Mouse (Mus musculus): ENCODE measurements around the gene BC029722.
"Not testable (repeated sequence)": the region's sequence is repeated elsewhere in the genome, so short reads cannot be mapped to it uniquely, and the experiment has no call there.

Gene BC029722

DNA sequence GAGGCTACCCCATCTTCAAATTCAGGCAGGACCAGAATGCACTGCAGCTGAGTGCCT, at the start of gene BC029722:
TSS of gene BC029722 (minus strand) at position 35 of the 57 bp plus-strand sequence.
- no peak for DNase-seq

DNA sequence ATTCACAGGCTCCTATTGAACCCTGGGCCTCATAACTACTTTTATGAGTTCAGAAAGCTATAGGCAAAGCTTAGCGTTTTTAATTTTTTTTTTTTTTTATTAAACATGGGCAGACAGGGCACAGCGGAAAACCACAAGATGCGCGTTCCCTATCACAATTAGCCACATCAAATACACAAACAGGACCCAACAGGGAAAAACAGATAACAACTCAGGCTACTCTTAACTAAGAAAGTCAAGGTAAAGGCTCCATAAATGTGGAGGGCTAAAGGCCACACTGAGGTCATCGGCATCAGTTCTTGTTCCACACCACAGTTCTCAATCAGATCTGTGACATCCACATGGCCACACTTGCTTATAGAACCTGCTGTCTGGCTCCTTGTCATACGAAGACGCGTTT, 49.1 kb upstream of the BC029722 start:
- no peak for DNase-seq

DNA sequence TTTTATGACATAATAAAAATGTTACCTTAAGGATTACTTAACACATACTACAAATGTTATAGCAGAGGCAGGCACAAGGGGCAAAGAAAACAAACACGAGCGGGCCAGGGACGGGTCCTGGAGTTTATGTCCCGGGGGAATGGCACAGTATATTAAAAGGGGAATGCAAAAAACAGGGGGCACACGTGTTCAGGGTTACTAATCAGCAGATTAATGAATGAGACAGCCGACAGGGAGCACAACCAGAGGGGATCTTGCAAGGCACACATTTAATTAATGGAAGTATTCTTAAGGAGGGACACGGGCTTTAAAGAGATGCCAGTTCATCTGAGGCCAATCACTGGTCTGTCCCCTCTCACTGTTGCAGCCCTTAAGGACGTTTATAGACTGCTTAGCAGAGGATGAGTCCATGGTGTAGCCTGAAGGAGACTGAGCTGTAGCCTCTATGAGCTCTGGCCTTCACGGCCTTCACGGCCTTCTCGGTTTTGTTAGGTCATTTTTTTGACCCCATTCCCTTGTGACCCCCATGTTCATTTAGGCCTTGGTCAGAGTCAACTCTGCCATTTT, 44.2 kb upstream of the BC029722 start:
- no peak for DNase-seq

DNA sequence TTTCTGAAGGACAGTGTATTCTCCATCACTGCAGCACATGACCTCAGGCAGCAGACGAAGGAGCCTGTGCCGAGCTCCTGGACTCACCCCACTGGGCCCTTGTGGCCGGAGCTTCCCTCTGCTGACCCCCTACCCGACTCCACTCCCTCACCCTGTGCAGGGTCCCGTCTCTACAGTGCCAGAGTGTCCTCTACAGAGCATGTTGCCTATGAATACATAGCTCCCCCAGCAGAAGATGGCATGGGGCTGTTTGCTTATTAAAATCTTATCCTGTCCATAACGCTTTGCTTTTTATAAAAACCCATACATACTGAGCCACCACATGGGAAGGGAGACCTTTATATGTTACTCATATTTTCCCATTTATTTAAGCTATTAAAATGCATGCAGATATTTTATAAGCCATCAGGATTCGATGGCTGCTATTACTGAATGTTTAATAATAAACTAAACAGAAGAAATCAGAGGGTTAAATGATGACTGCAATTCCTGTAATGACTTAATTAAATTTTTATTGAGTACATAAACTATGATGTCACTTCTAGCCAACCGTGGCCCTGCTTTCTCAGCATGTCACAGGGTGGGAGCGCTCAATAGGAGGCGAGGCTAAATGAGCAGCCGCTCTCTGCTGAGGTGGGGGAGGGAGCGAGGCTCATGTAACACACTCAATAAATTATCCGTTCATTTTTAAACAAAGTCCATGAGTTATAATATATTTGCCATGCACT, 43.5 kb upstream of the BC029722 start:
- peak; percentile 43 to 48 for DNase-seq

DNA sequence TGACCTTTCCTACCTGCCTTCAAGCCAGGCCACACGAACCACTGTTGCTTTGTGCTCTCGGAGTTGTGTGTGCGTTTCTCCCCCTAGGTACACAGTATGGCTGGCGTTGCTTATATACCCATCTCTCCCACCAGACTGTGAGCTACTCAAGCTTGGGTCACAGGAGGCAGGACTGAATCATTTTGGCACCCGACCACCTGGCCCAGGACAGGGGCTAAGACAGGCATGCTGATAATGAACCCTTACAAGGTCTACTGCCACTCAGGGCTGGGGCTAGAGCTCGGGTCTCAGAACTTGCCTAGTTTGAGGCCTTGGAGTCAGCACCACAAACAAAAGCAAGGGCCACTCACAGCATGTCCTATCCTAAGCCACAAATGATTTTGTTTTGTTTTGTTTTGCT, 42.4 kb upstream of the BC029722 start:
- DNase-seq: peak in 1 of 2 experiments; percentile 22

DNA sequence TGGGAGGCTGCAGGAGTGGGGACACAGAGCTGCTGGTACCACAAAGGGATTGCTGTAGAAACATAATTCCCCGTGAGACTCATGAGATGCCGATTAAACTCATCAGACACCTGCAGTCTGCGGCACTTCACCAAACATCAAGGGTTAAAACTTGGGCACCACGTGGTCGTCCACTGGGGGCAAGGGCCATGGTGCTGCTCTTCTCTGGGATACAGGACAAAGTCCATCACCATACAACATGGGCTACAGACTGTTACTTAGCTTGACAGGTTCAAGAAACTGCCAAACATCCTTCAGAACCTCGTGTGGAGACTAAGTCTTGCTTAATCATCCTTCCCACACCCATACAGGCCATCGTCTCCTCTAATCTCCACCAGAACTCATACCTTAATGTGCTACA, 40.9 kb upstream of the BC029722 start:
- DNase-seq: no peak

DNA sequence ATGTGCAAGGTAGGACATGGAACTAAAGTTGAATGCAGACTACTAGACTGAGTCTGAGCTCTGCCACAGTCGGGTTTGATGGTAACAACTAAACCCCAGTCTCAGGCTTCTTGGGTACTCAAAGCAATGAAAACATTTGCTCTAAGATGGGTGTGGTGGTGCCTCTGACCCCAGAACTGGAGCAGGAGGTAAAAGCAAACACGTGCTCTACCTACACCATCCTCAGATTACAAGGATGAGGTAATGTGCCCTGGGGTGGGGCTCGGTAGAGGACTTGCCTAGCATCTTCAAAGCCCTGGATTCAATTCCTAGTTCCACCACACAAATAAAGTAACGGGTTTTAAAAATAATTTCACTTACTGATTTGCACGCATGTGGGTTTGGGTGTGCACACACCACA, 33.3 kb upstream of the BC029722 start:
- no peak for DNase-seq

DNA sequence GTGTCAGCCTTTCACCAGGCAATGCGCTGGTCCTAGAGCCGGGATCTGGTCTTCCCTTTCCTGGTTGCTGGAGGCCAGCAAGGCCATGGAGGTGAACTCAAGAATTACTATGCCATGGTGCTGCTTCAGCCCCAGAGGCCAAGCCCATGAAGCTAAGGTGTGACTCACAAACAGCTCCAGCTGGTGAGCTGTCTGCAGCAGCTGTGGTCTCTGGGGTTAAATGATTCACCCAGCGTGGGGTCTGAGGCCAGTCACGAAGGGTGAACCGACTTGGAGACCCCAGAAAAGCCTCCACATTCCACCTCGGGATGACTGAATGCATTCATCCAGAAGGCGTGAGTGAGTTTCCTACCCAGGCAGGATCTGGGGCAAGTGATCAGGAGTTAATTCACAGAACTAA, 30.9 kb upstream of the BC029722 start:
- DNase-seq: no peak

DNA sequence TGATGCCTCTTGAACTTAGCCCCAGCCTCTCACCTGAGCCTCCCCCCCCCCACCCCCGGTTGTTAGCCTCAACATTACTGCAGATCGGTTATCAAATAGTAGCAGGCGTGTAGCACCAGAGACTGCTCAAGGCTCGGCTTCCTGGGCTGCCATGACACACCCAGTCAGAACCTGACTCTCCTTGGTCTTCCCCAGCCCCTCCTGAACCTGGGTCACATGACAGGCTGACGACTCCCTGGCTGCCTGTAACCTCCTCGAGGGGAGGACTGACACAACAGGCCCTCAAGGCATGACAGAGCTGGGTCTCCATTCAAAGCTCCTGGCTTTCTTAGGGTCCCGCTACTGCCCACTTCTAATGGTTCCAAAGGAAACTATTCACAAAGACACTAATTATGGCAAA, 30.2 kb upstream of the BC029722 start:
- no peak for DNase-seq

DNA sequence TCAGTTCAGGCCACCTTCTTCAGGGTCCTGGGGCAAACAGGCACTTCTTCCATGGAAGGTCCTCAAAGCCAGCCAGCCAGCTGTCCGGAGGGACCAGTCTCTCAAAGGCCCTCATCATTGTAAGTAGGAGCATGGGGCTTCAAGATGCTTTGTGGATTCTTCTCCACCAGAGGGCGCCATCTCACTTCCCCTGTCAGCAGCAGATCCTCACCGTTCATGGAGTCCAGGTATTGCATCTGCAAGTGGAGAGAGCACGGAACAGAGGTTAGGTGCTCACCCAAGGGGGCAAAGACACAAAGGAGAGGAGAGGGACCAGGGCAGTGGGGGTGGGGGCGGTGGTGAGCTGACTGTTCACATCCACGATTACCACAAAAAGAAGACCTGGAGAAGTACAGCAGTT, 29.1 kb upstream of the BC029722 start:
- peak; percentile 89 to 93 for DNase-seq

DNA sequence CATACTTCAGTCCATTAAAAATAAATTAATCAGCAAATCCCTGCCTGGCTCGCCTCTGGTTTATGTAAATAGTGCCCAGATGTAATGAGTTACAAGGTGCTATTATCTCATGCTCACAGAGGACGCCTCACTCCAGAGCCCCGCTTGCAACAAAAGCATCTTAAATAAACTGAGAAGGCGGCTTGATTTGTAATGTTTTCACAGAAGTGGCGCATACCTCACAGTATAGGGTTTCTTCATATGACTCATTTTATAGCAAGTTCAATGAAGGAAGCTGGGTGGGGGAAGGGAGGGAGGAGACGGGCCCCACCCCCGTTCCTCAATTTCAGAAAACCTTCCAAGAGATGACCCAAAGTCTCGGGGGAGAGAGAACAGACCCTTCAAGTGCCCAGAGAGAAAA, 27.7 kb upstream of the BC029722 start:
- DNase-seq: no peak

DNA sequence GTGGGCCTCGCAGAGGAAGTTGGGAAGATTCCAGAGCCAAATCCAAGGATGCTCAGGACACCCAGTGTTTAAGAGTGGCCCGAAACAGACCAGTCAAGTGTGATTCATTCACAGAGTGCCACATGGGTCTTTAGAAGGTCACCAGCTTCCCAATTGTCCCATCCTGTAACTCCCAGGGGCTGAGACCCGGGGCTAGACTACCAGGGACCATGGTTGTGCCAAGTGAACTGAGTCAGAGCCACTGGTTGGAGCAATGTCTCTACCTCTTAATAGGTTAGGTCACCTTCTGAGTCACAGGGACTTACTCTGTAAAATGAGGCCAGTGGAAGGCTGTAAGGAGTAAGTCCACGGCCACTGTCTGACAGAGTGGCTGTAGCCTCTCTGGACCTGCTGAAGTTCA, 19.7 kb upstream of the BC029722 start:
- DNase-seq: no peak

DNA sequence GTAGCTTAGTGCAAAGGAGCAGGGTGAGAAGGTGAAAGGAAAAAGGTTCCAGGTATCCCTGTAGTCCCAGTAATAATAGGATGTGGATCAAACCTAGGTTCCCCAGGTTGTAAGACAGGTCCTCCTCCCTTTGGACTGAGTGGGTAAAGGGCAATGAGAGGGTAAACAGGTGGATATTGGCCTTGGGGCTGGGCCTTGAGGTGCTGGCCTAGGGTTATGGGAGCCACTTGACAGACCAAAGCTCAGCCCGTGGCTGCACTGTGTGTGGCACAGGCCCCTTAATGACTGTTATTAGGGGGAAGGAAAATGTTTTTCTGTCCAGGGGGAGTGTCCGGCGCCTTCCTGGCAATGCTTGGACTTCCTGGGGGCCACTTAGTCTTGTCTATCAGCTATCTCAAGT, 18.7 kb upstream of the BC029722 start:
- no peak for DNase-seq

DNA sequence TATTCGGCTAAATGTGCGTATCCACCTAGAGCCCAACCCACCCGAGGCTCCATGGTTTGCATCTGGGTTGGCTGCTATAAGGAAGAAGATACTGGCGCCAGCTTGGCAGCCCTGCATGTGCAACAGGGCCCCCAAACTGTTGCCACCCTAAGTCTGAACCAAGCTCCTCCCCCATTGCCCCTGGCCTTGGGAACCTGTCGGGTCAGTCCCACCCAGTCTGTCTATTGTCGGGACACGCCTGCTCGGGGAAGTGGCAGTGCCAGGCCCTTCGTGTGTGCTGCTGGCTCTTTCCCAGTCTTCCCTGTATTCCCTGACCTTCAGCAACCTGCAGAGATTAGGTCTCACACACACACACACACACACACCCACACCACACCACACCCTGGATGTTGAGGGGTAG, 15.5 kb upstream of the BC029722 start, which contains the start of gene Fam83c:
TSS of gene Fam83c (minus strand) at position 123 of the 400 bp plus-strand sequence.
- no peak for DNase-seq

DNA sequence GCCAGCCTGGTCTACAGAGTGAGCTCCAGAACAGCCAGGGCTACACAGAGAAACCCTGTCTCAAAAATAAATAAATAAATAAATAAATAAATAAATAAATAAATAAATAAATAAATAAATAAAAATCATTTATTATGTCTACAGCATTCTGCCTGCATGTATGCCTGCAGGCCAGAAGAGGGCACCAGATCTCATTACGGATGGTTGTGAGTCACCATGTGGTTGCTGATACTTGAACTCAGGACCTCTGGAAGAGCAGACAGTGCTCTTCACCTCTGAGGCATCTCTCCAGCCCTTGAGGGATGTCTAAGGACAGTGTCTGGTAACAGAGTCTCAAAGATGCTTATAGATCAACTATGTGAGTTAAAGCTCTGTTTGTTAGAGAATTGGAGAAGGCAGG, 12.9 kb upstream of the BC029722 start:
- not testable (repeated sequence) for DNase-seq

DNA sequence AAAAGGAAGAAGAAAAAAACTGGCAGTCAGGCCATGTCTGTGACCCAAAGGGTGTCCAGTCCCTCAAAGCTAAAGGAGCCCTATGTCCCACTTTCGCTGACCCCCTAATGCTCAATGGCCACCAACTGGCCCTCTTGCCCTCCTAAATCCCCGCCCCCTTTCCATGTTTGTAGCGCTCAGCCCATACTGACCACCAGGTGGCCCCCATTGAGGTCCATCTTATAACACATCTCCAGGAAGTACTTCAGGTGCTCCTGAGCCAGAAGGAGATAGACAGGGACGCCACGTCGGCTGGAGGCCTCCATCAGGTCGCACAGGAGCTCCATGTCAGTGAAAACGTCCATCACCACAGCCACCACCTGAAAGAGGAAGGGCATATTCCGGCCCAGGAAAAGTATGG, 12.1 kb upstream of the BC029722 start:
- DNase-seq: peak in 1 of 2 experiments; percentile 41

DNA sequence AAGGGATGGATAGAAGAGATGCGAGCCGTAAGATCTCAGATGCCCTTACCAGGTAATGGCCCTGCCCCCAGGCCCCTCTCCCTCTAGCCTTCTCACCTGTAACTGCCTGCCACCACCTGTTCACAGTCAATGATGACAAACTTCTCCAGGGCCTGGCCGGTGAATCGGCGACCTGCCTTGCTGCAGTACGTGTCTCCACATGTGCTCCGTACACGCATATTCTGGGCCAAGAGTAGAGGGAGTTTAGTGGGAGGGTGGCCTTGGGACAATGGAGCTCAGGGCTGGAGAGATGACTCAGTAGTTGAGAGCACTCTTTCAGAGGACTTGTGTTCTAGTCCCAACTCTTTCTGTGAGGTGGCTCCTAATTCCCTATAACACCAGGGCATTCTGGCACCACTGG, 11.6 kb upstream of the BC029722 start:
- no peak for DNase-seq

DNA sequence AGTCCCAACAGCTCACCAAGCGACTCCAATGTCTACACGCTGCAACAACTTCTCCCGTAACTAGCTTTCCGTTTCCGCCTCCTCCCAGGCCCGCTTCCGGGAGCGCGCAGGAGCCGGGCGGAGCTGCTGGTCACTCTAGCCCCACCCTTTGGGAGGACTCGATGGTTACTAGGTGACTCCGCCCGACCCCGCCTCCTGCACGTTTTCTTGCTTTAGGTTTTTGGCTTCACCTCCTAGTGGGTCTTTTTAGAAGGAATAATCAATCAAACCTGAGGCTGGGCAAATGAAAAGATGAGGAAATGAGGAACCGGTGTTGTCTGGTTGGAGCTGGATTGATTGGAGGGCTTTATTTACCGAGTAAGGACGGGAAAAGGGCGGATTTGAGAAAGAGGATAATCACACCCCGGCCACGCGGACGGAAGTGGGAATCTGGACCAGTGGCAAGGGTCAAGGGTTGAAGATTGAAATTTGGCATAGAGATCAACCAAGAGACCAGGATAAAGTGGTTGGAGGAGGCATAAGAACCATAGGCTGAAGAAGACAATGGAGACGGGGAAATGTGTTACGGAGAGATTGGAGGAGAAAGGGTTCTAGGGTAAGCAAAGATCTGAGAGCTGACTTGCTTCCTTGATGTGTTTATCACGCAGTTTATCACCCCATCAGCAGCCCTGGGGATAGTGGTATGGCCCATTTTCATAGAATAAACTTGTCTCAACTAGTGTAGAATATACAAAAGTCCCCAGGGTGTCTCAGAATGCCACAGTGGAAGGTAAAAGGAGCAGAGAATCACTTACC, 7.6 kb upstream of the BC029722 start, which contains the start of gene Eif6:
TSS of gene Eif6 (minus strand) at position 296 of the 795 bp plus-strand sequence.
- DNase-seq: peak; percentile 91 to 93

DNA sequence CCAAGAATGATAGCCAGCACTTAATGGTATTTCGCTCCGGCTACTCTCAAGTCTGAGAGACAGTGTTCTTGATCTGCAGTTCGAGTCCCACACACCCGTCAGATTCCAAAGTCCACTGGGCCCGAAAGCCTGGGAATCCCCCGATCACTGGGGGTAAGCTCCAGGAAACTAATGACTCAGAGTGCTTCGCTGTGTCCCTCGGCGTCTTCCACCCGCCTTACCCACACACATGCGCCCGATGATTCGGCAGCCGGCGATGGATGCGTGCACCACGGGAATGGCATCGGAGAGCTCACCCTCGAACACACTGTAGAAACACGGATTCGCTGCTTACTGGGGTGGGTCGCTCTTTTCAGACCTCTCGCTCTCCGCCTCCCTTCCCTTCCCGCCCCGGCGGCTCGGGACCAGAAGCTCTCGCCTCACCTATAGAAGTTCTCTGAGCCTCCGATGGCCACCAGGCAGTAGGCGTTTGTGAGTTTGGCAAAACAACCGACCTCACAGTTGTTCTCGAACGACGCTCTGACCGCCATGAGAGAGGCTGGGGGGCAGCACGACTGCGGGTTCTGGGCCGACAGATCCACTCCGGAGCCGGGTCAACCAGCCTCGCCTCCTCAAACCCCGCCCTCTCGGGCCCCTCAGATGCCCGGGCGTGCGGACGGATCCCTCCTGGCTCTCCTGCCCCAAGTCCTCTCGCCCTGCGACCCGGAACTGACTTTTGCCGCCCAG, 6.8 kb upstream of the BC029722 start:
- DNase-seq: no peak

DNA sequence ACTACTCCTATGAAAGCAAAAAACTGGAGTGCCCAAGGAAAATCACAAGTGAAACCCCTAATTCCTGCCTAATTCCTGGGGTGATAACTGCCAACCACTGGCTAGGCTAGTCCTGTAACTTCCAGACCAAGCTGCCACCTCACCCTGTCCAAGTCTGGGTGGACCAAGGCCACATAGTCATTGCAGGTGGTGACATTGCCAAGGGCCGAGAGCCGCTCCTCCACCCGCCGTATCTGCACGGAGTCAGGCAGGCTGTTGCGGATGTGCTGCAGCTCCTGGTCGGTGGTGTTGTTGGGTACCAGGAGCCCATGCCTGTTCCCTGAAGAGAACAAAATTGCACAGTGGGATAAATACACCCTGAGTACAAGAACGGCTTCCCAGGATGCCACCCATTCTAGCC, 4.5 kb upstream of the BC029722 start:
- DNase-seq: no peak

DNA sequence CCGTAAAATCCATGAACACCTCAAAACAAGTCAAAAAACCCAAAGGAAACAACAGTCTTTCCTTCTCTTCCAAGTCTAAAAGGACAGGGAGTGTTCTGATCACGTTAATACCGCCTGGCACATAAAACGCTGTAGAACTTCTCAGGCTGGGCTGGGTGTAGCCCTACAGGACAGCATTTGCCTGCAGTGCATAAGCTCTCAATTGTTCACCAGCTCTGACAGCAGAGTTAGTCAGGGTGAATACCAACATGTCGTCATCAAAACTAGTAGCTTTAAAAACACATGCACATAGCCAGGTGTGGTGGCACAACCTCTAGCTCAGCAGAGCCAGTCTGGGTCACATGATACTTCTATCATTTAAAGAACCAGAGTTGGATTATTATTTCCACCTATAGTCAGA, 1.6 kb upstream of the BC029722 start:
- peak in 1 of 2 experiments; percentile 11 for DNase-seq

DNA sequence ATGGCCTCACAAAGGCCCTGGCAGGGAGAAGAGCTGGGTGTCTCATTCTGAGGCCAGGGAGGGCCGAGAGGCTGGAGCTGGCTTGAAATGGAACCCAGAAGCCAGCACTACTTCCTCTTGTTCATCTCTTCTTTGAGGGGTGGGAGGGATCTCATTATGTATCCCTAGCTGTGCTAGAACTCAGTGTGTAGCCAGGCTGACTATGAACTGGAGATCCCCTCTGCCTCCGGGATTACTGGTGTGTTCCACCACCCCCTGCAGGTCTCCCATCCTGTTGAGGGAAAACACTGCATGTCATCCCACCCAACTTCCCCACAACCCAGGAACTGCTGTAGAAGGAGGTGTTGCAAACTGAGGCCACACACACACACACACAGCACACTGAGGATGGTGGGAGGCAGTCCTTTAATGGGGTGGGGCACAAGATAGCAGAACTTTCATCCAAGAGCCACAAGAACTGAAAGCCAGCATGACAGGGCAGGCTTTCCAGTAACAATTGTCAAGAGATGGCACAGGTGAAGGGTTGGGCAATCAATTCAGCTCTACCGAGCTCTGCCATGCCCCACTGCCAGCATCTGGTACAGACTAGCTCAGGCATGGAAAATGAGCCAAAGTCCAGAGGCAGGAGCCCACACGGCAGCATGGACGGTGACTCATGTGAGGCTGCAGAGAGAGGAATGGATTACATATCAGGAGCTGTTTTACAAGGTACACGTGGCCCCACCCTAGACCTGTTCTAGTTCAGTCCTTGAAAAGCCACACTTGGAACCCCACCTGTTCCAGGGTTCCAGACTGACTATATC, 424 bp upstream of the BC029722 start:
- DNase-seq: peak; percentile 64 to 68
